Mouse (Mus musculus): ENCODE data around the gene Cs. TPM values are rescaled to one million over a fixed set of nuclear protein-coding genes. Genes with fewer than 3 reads are reported as not detected.
A peak's percentile ranks its signal among the peaks of the same experiment; 100 is the strongest.
"Not testable (repeated sequence)": the region's sequence is repeated elsewhere in the genome, so short reads cannot be mapped to it uniquely, and the experiment has no call there.

Cs gene
- 102 and 107 TPM in 2 replicates for polyA plus RNA-seq (2015; fragmentation: Nextera tagmentation; extraction: Ambion mirVana)

GRCm38 (mm10) chr10:128337306-128338181 is at the start of gene Cs:
Cs (plus strand) TSS chr10:128337734.
- H3K27ac ChIP-seq (ENCODE audit: low read length): peak within 1 kb of the TSS; percentile 98
- ATAC-seq (ENCODE audit: low read depth): peak; percentile 88
- H3K27me3 ChIP-seq (ENCODE audit: control insufficient read depth, insufficient read depth, low read depth, low read length): no peaks in the 10 kb centered on the region
- WGBS (ENCODE audit: insufficient replicate concordance): under 1% methylated on average over 61 of the region's 61 CpGs
- H3K4me2 ChIP-seq (ENCODE audit: low read depth, low read length): peak within 1 kb of the TSS; percentile 79
- H3K9me3 ChIP-seq (replicated peaks; ENCODE audit: control insufficient read depth, low read length): no peaks in the 10 kb centered on the region
- peaks cover 55% of the 10 kb centered on the region for H3K4me1 ChIP-seq (ENCODE audit: control insufficient read depth, low read depth, low read length)
- peak within 1 kb of the TSS; percentile 93 for H3K9ac ChIP-seq (ENCODE audit: low read depth, low read length)
- peak within 1 kb of the TSS; percentile 95 for H3K4me3 ChIP-seq (ENCODE audit: low read depth, low read length)
- no peaks in the 10 kb centered on the region for H3K36me3 ChIP-seq (ENCODE audit: control insufficient read depth, insufficient read depth)

GRCm38 (mm10) chr10:128290594-128290993 is 46.9 kb upstream of the Cs start:
- not testable (repeated sequence) for H3K36me3 ChIP-seq (ENCODE audit: control insufficient read depth, insufficient read depth)

GRCm38 (mm10) chr10:128296370-128297090 is 41.0 kb upstream of the Cs start:
- no peak overlapping the region for H3K9ac ChIP-seq (ENCODE audit: low read depth, low read length)
- H3K27ac ChIP-seq (ENCODE audit: low read length): no peak overlapping the region
- peaks cover 5% of the 10 kb centered on the region for H3K4me1 ChIP-seq (ENCODE audit: control insufficient read depth, low read depth, low read length)
- H3K9me3 ChIP-seq (replicated peaks; ENCODE audit: control insufficient read depth, low read length): no peaks in the 10 kb centered on the region
- ATAC-seq (ENCODE audit: low read depth): no peak
- peaks cover 3% of the 10 kb centered on the region; the same call in 1 of the 2 replicates for H3K36me3 ChIP-seq (ENCODE audit: control insufficient read depth, insufficient read depth)
- H3K4me3 ChIP-seq (ENCODE audit: low read depth, low read length): no peak overlapping the region
- no peaks in the 10 kb centered on the region for H3K27me3 ChIP-seq (ENCODE audit: control insufficient read depth, insufficient read depth, low read depth, low read length)
- no peak overlapping the region for H3K4me2 ChIP-seq (ENCODE audit: low read depth, low read length)
- 70% methylated on average over 13 of the region's 13 CpGs for WGBS (ENCODE audit: insufficient replicate concordance)

More at GRCm38 (mm10) chr10:128290594-128290993, 46.9 kb upstream of the Cs start:
- H3K4me2 ChIP-seq (ENCODE audit: low read depth, low read length); H3K4me3 ChIP-seq (ENCODE audit: low read depth, low read length); H3K4me1 ChIP-seq (ENCODE audit: control insufficient read depth, low read depth, low read length); ATAC-seq (ENCODE audit: low read depth); H3K27me3 ChIP-seq (ENCODE audit: control insufficient read depth, insufficient read depth, low read depth, low read length); H3K9ac ChIP-seq (ENCODE audit: low read depth, low read length); H3K27ac ChIP-seq (ENCODE audit: low read length); H3K9me3 ChIP-seq (replicated peaks; ENCODE audit: control insufficient read depth, low read length): not testable (repeated sequence)
- 75% methylated on average over 1 of the region's 1 CpGs for WGBS (ENCODE audit: insufficient replicate concordance)

- Histone ChIP-seq H3K4me3 (ENCODE audit: low read depth, low read length) (no peak overlapping the region), H3K4me2 (ENCODE audit: low read depth, low read length) (no peak overlapping the region), H3K4me1 (ENCODE audit: control insufficient read depth, low read depth, low read length) (peaks cover 7% of the 10 kb centered on the region), H3K9me3 (replicated peaks; ENCODE audit: control insufficient read depth, low read length) (no peaks in the 10 kb centered on the region), H3K36me3 (ENCODE audit: control insufficient read depth, insufficient read depth) (no peaks in the 10 kb centered on the region), H3K9ac (ENCODE audit: low read depth, low read length) (no peak overlapping the region), H3K27ac (ENCODE audit: low read length) (no peak overlapping the region), H3K27me3 (ENCODE audit: control insufficient read depth, insufficient read depth, low read depth, low read length) (no peaks in the 10 kb centered on the region)
- 65% methylated on average over 4 of the region's 4 CpGs for WGBS (ENCODE audit: insufficient replicate concordance)
- ATAC-seq (ENCODE audit: low read depth): no peak
Observed at GRCm38 (mm10) chr10:128297221-128297620, 40.3 kb upstream of the Cs start.

GRCm38 (mm10) chr10:128297622-128298021 is 39.9 kb upstream of the Cs start:
- no peaks in the 10 kb centered on the region for H3K36me3 ChIP-seq (ENCODE audit: control insufficient read depth, insufficient read depth)
- H3K4me2 ChIP-seq (ENCODE audit: low read depth, low read length): no peak overlapping the region
- no peaks in the 10 kb centered on the region for H3K9me3 ChIP-seq (replicated peaks; ENCODE audit: control insufficient read depth, low read length)
- H3K4me3 ChIP-seq (ENCODE audit: low read depth, low read length): no peak overlapping the region
- H3K27ac ChIP-seq (ENCODE audit: low read length): no peak overlapping the region
- no peak overlapping the region for H3K9ac ChIP-seq (ENCODE audit: low read depth, low read length)
- H3K27me3 ChIP-seq (ENCODE audit: control insufficient read depth, insufficient read depth, low read depth, low read length): no peaks in the 10 kb centered on the region
- H3K4me1 ChIP-seq (ENCODE audit: control insufficient read depth, low read depth, low read length): peaks cover 11% of the 10 kb centered on the region
- ATAC-seq (ENCODE audit: low read depth): peak; percentile 33; the same call in 1 of the 2 replicates
- WGBS (ENCODE audit: insufficient replicate concordance): 76% methylated on average over 11 of the region's 11 CpGs

GRCm38 (mm10) chr10:128298243-128298642 is 39.3 kb upstream of the Cs start:
- Histone ChIP-seq H3K9me3 (replicated peaks; ENCODE audit: control insufficient read depth, low read length) (no peaks in the 10 kb centered on the region), H3K4me2 (ENCODE audit: low read depth, low read length) (no peak overlapping the region), H3K9ac (ENCODE audit: low read depth, low read length) (no peak overlapping the region), H3K27ac (ENCODE audit: low read length) (0 out of 2 replicates have a peak overlapping the region, but pooled peaks have one; percentile 35), H3K36me3 (ENCODE audit: control insufficient read depth, insufficient read depth) (no peaks in the 10 kb centered on the region), H3K27me3 (ENCODE audit: control insufficient read depth, insufficient read depth, low read depth, low read length) (no peaks in the 10 kb centered on the region), H3K4me3 (ENCODE audit: low read depth, low read length) (no peak overlapping the region), H3K4me1 (ENCODE audit: control insufficient read depth, low read depth, low read length) (peaks cover 12% of the 10 kb centered on the region)
- ATAC-seq (ENCODE audit: low read depth): no peak
- 36% methylated on average over 6 of the region's 6 CpGs for WGBS (ENCODE audit: insufficient replicate concordance)

- Histone ChIP-seq H3K4me1 (ENCODE audit: control insufficient read depth, low read depth, low read length) (peaks cover 12% of the 10 kb centered on the region), H3K4me2 (ENCODE audit: low read depth, low read length) (no peak within 1 kb of the TSS), H3K9me3 (replicated peaks; ENCODE audit: control insufficient read depth, low read length) (no peaks in the 10 kb centered on the region), H3K27me3 (ENCODE audit: control insufficient read depth, insufficient read depth, low read depth, low read length) (no peaks in the 10 kb centered on the region), H3K9ac (ENCODE audit: low read depth, low read length) (no peak within 1 kb of the TSS), H3K4me3 (ENCODE audit: low read depth, low read length) (no peak within 1 kb of the TSS), H3K27ac (ENCODE audit: low read length) (0 out of 2 replicates have a peak within 1 kb of the TSS, but pooled peaks have one; percentile 35), H3K36me3 (ENCODE audit: control insufficient read depth, insufficient read depth) (no peaks in the 10 kb centered on the region)
- no peak for ATAC-seq (ENCODE audit: low read depth)
- 63% methylated on average over 11 of the region's 11 CpGs for WGBS (ENCODE audit: insufficient replicate concordance)
Observed at GRCm38 (mm10) chr10:128298702-128299171, 38.8 kb upstream of the Cs start, which contains the start of gene Il23a. Il23a (minus strand) TSS chr10:128298752.

GRCm38 (mm10) chr10:128302357-128302756 is 35.2 kb upstream of the Cs start:
- Histone ChIP-seq H3K27ac (ENCODE audit: low read length) (peak overlapping the region; percentile 91), H3K9ac (ENCODE audit: low read depth, low read length) (peak overlapping the region; percentile 84), H3K4me2 (ENCODE audit: low read depth, low read length) (peak overlapping the region; percentile 78), H3K27me3 (ENCODE audit: control insufficient read depth, insufficient read depth, low read depth, low read length) (no peaks in the 10 kb centered on the region), H3K36me3 (ENCODE audit: control insufficient read depth, insufficient read depth) (no peaks in the 10 kb centered on the region), H3K4me1 (ENCODE audit: control insufficient read depth, low read depth, low read length) (peaks cover 20% of the 10 kb centered on the region), H3K4me3 (ENCODE audit: low read depth, low read length) (peak overlapping the region; percentile 80), H3K9me3 (replicated peaks; ENCODE audit: control insufficient read depth, low read length) (no peaks in the 10 kb centered on the region)
- no peak for ATAC-seq (ENCODE audit: low read depth)
- 20% methylated on average over 3 of the region's 3 CpGs for WGBS (ENCODE audit: insufficient replicate concordance)

All from liver, embryonic 16.5 days (tissue).